Mouse (Mus musculus) left cerebral cortex, adult 18-20 months (tissue): ENCODE results near the gene Actl11. TPM values are rescaled to one million over a fixed set of nuclear protein-coding genes. Genes with fewer than 3 reads are reported as not detected.
A peak's percentile ranks its signal among the peaks of the same experiment; 100 is the strongest.

Source experiments
- DNase-seq, 2 experiments: peaks; one replicate each; pipeline ENCODE4 v3.0.0; 2021 to 2022; ENCODE audit warnings: low spot score in 2 of 2, mixed read lengths in 1 of 2
- long read RNA-seq, 2 experiments: library from polyadenylated mRNA; stranded (forward); transcript quantifications; one replicate each; pipeline ENCODE4 v2.0.0; 2021
- total RNA-seq, 2 experiments: library from RNA; stranded (reverse); gene quantifications; 2 replicates each; pipeline ENCODE4 v1.2.3; 2021

Gene Actl11
- not detected for total RNA-seq
- long read RNA-seq, experiment 1, result 0 reads
- long read RNA-seq, experiment 2, result 0 reads

- no peak for DNase-seq
Observed at GRCm38 (mm10) chr9:107928169-107928568, at the start of gene Actl11. Gene Actl11, plus strand, starts transcription at chr9:107928469.

GRCm38 (mm10) chr9:107880411-107880810 lies 47.9 kb upstream of the Actl11 start:
- DNase-seq, result no peak

- DNase-seq, result peak; percentile 84 to 89
Observed at GRCm38 (mm10) chr9:107887804-107888266, 40.4 kb upstream of the Actl11 start, which contains the start of gene Mon1a. Gene Mon1a, plus strand, starts transcription at chr9:107888151.

DNA sequence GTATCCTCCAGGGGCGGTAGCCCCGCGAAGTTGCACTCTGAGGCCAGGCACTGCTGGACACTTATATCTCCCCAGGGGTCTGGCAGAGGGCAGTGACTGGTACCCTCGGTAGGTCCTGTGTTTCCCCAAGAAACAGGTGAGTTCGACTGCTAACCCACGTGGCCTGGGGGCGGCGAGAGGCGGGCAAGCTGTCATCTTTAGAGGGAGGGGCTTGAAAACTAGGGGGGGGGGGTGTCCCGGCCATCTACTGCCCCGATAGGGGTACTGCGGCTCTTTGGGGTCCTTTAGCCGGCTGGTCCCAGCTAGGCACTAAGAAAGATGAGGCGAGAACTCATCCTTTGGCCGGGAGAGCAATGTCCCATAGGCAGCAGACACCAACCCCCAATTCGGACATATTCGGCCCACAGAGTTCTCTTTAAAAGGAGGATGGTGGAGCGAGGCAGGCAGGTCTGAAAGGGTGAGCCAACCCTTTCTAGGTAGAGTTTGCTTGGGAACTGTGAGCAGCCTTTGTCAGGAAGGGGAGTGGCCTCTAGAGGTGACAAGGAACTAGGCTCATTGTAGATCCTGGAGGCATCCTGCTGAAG lies 39.9 kb upstream of the Actl11 start:
- DNase-seq, result no peak

DNA sequence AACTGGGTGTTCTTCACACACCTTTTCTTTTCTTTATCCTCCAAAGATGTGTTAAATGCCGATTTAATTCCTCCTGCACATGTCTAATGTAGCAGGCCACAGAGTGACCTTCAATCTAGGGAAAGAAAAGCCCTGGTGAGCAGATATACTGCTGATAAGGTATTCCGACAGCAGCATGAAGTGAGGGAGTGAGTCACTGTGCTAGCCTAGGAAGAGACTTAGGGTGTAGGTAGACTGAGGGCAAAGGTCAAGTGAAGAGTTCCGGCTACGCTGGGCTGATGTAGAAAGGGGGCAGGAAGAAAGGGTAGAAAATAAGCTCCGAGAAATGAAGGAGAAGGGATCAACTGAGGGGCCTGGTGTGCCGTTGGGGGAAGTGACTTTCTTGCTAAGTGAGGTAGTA lies 38.0 kb upstream of the Actl11 start:
- no peak for DNase-seq

DNA sequence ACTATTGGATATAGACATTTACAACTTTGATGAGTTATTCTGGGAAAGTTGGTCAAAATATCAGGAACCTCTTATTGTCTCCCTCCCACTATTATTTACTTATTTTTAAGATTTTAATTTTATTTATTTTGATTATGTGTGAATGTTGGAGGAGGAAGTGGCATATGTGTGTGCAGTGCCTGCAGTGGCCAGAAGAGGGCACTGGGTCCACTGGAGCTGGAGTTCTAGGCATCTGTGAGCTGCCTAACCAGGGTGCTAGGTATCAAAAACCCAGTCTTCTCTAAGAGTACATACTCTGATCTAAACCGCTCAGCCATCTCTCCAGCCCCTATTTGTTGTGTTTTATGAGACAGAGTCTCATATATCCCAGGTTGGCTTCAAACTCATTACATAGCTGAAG lies 37.2 kb upstream of the Actl11 start:
- DNase-seq, result no peak

DNA sequence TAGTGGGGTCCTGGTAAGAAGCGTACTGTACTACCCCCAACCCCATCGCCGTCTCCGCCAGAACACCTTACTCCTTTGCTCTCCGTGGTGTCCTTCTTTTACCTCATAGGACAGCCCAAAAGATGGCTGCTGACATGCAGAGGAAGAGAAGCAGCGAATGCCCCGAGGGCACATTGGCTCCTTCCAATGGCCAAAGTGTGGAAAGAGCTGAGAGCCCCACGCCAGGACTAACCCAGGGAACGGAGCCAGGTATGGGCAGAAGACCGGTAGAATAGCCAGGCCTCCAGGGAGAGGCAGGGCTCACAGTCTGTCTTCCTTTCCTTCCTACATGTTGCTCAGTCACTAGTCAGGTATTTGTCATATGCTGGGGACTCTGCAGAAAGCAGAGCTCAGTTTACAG lies 29.7 kb upstream of the Actl11 start:
- no peak for DNase-seq

DNA sequence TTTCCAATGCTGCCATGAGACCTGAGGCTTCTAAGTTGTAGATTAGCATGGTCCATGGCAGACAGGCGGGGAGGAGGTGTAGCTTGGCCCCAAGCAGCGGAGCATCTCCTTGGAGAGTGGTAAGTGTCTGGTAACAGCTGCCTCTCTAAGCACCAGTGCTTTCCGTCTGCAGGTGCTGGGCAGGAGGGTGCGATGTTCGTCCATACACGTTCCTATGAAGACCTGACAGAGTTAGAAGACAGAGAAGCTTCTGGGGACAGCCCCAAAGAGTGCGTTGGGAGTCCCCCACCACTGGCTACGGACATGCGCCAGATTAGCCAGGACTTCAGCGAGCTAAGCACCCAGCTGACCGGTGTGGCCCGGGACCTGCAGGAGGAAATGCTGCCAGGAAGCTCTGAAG lies 28.4 kb upstream of the Actl11 start:
- DNase-seq, result no peak

- DNase-seq, result peak; percentile 80 to 87
Observed at GRCm38 (mm10) chr9:107900840-107901626, 27.2 kb upstream of the Actl11 start.

DNA sequence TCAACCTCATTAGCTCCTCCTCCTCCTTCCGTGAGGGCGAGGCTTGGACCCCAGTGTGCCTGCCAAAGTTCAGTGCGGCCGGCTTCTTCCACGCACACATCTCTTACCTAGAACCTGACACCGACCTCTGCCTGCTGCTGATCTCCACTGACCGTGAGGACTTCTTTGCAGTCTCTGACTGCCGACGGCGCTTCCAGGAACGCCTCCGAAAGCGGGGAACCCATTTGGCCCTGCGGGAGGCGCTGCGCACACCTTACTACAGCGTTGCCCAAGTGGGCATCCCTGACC lies 26.7 kb upstream of the Actl11 start:
- DNase-seq, result no peak

GRCm38 (mm10) chr9:107904726-107905125 lies 23.5 kb upstream of the Actl11 start:
- peak; percentile 86 to 94 for DNase-seq

DNA sequence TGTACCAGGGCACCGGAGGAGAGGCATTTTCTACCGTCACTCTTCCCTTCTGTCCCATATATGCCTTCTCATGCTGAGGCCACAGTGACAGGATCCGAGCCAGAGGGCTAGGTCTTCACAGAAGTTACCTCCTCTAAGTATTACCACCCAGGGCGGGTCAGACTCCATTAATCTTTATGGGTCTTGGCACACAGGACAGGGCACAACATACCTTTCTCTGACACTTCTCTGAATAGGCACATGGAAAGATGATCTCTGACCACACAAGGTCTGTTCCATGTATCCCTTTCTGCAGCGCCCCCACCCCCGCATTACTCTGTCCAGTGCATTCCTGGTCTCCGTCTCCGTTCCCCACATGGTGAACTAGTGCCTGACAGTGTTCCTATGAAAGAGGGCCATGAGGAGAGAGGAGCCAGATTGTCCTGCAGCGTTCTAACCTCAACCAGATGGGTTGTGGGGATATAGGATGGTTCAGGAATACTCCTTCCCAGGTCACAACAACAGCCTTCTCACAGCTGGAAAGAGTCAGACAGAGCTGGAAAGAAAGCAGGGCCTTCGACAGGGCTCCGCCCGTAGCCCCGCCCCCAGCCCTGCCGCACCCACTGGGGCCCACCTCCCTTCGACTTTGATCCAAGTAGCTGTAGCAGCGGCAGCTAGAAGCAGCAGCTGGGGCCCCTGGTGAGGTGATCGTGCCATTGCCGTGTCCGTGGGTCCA lies 21.9 kb upstream of the Actl11 start, which contains the start of gene Mst1r:
Mst1r (plus strand) TSS at position 622 of the 715 bp plus-strand sequence.
- DNase-seq, result peak in 1 of 2 experiments; percentile 15

- DNase-seq, result no peak
Observed at GRCm38 (mm10) chr9:107906967-107907800, 21.1 kb upstream of the Actl11 start.

GRCm38 (mm10) chr9:107907801-107908120 lies 20.5 kb upstream of the Actl11 start:
- DNase-seq, result no peak

- DNase-seq, result no peak
Observed at GRCm38 (mm10) chr9:107908410-107909158, 19.7 kb upstream of the Actl11 start.

- DNase-seq, result no peak
Observed at GRCm38 (mm10) chr9:107910025-107910769, 18.1 kb upstream of the Actl11 start.

GRCm38 (mm10) chr9:107914764-107915420 lies 13.4 kb upstream of the Actl11 start:
- no peak for DNase-seq

DNA sequence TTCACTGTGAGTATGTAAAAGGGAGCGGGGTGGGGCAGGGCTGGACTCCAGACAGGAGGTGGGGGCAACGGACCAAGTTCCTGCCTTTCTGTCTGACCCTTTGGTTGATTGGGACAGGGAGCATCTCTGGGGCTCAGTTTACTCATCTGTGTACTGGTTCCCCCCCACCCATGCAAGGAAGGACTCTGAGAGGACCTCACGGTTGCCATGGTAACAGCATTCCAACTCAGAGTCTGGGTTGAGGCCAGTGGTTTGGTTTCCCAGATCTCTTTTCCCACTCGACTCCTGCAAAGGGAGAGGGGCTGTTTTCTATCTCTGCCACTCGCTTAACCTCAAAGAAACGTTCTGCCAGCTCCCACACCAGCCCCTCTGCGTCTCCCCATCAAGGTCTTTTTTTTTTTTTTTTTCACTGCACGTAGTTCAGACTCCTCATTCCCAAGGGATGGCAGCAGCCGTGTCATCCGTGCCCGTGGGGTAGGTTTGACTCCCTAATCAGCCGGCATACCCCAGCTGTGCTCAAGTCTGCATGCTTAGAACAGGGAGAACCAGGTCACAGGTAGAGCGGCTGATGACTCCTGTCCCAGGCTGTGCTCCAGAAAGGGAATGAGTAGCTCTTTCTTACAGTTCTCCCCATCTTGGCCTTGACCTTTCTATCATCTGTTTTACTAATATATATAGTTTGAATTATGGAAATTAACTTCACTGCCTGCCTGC lies 10.2 kb upstream of the Actl11 start:
- DNase-seq, result peak; percentile 45 to 54

GRCm38 (mm10) chr9:107918884-107919283 lies 9.4 kb upstream of the Actl11 start:
- peak in 1 of 2 experiments; percentile 39 for DNase-seq
